Mouse (Mus musculus) liver, embryonic 15.5 days (tissue): ENCODE measurements around the gene Atrip. TPM values are rescaled to one million over a fixed set of nuclear protein-coding genes. Genes with fewer than 3 reads are reported as not detected.

Experiments
- ATAC-seq: fragments of 200-750 bp; cut with Nextera tagmentation; 2 replicates; pipeline ENCODE4 v1.8.0; 2017; ENCODE audit warnings: moderate number of reproducible peaks, mild to moderate bottlenecking, moderate library complexity; ENCODE audit not compliant: insufficient read depth
- H3K27ac ChIP-seq: fragments of 300-500 bp; sonication (generic); replicated peaks from 2 replicates; pipeline ENCODE4 v1.5.1; 2015; ENCODE audit warnings: mild to moderate bottlenecking, inconsistent platforms
- H3K27me3 ChIP-seq: fragments of 300-500 bp; sonication (generic); 2 replicates; pipeline ENCODE4 v1.6.1; 2015; ENCODE audit warnings: mild to moderate bottlenecking, inconsistent platforms
- H3K36me3 ChIP-seq: fragments of 300-500 bp; sonication (generic); replicated peaks from 2 replicates; pipeline ENCODE4 v1.6.1; 2015; ENCODE audit warnings: moderate library complexity, mild to moderate bottlenecking, inconsistent platforms
- H3K4me1 ChIP-seq: fragments of 300-500 bp; sonication (generic); replicated peaks from 2 replicates; pipeline ENCODE4 v1.6.1; 2015; ENCODE audit warnings: inconsistent platforms
- H3K4me2 ChIP-seq: fragments of 300-500 bp; sonication (generic); 2 replicates; pipeline ENCODE4 v1.6.1; 2015; ENCODE audit warnings: moderate library complexity, mild to moderate bottlenecking, inconsistent platforms
- H3K4me3 ChIP-seq: fragments of 300-500 bp; sonication (generic); replicated peaks from 2 replicates; pipeline ENCODE4 v1.5.1; 2015; ENCODE audit warnings: mild to moderate bottlenecking, inconsistent platforms
- H3K9ac ChIP-seq: fragments of 300-500 bp; sonication (generic); 2 replicates; pipeline ENCODE4 v1.6.1; 2015; ENCODE audit warnings: moderate library complexity, mild to moderate bottlenecking, inconsistent platforms
- H3K9me3 ChIP-seq: fragments of 300-500 bp; sonication (generic); replicated peaks from 2 replicates; pipeline ENCODE4 v1.6.1; 2016; ENCODE audit warnings: inconsistent platforms
- WGBS: fragments of 180-500 bp; shearing (Covaris S2); methylation state at CpG from one replicate; pipeline ENCODE4 v1.1.7; 2015; ENCODE audit warnings: mixed read lengths; ENCODE audit not compliant: insufficient replicate concordance; 5-methylcytosine and 5-hydroxymethylcytosine counted together
- polyA plus RNA-seq: library from polyadenylated mRNA; unstranded; fragments of >200 nt; fragmentation: Nextera tagmentation; extraction: Ambion mirVana; gene quantifications from 2 replicates; pipeline ENCODE4 v1.2.1, GENCODE M21; 2015

Atrip gene
- polyA plus RNA-seq, 1 experiment from 2014 or later, result 9.2 TPM

DNA sequence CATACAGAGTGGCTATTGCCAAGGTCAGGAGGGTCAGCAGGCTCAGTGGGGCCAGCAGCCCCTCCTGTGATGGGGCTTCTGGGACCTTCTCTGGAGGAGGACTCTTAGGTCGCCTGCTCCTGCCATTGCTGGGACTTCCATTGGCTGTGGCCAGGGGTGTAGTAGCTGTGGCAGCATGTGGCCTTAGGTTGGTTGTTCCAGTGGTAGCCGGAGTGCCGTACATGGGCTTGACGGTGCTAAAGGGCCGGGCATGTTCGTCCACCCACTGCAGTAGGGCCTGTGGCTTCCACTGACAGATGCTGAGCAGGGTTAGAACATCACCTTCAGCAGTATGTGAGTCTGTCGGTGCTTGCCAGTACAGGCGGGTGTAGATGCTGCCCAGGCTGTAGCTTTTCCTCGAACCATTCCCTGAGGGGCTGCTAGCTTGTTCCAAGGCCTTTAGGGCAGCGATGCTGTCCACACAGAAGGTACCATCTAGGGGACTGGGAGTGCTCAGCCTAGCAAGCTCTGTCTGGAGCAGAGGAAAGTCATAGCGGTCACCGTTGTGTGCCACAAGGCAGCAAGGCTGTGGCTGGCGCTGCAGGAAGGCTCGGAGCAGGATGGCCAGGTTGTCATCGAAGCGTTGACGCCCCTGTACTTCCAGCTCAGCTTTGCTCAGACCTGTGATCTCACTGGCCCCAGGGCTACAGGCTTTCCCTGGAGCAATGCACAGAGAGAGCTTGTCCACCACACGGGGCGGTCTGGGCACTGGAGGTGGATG is 15.7 kb downstream of the Atrip start:
- Histone ChIP-seq H3K4me3 (peak overlapping the region; percentile 59), H3K9ac (peak overlapping the region; percentile 46), H3K4me1 (peaks cover 49% of the 10 kb centered on the region), H3K27me3 (no peaks in the 10 kb centered on the region), H3K36me3 (peaks cover 31% of the 10 kb centered on the region), H3K27ac (peak overlapping the region; percentile 83), H3K9me3 (no peaks in the 10 kb centered on the region), H3K4me2 (peak overlapping the region; percentile 88)
- ATAC-seq, result no peak
- 86% methylated on average over 19 of the region's 19 CpGs for WGBS

DNA sequence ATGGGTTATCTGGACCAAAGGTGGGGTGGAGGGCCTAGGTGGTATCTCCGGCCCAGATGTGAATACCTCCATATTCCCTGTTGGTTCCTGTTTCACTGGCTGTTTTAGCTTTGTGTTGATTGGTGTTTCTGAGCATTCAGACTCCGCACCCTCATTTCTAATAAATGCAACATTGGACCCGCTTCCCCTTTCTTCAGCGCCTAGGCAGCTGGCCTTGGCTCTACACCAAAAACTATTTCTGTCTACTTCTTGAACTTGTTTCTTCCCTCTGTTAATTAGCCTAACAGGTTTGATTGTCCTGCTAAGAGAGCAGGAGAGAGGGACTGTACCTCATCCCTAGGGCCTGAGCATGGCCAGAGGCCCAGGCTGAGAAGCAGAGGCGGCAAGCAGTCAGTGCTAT is 16.4 kb downstream of the Atrip start:
- WGBS, result 81% methylated on average over 5 of the region's 5 CpGs
- H3K9me3 ChIP-seq, result no peaks in the 10 kb centered on the region
- H3K27ac ChIP-seq, result peak overlapping the region; percentile 35; the same call in 1 of the 2 replicates
- H3K4me2 ChIP-seq, result peak overlapping the region; percentile 88
- H3K36me3 ChIP-seq, result peaks cover 25% of the 10 kb centered on the region
- H3K4me3 ChIP-seq, result peak overlapping the region; percentile 14; the same call in 1 of the 2 replicates
- peaks cover 49% of the 10 kb centered on the region for H3K4me1 ChIP-seq
- no peak overlapping the region for H3K9ac ChIP-seq
- ATAC-seq, result no peak
- no peaks in the 10 kb centered on the region for H3K27me3 ChIP-seq

DNA sequence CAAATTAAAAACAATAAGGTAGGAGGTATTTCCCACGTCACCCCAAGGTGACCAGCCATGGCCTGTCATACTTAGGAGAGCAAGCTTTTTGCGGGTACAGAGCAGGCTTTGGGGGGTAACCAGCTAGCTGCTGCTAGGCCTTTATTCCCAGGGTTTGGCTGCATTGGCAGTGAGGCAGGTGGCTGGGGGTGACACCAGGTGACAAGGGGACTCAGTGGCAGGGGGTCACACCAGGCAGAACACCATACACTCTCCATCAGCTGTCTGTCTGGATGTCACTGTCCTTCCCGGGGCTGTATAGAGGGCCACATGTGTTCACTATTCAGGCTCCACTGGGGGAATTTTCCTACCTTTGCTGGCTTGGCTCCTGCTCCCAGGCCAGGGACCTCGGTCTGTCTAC is 17.0 kb downstream of the Atrip start:
- H3K4me2 ChIP-seq, result no peak overlapping the region; the same call in 1 of the 2 replicates
- no peak overlapping the region for H3K27ac ChIP-seq
- no peak for ATAC-seq
- H3K27me3 ChIP-seq, result no peaks in the 10 kb centered on the region
- H3K9me3 ChIP-seq, result no peaks in the 10 kb centered on the region
- no peak overlapping the region for H3K4me3 ChIP-seq
- no peak overlapping the region for H3K9ac ChIP-seq
- H3K4me1 ChIP-seq, result peaks cover 49% of the 10 kb centered on the region
- H3K36me3 ChIP-seq, result peaks cover 25% of the 10 kb centered on the region
- WGBS, result 77% methylated on average over 4 of the region's 4 CpGs

DNA sequence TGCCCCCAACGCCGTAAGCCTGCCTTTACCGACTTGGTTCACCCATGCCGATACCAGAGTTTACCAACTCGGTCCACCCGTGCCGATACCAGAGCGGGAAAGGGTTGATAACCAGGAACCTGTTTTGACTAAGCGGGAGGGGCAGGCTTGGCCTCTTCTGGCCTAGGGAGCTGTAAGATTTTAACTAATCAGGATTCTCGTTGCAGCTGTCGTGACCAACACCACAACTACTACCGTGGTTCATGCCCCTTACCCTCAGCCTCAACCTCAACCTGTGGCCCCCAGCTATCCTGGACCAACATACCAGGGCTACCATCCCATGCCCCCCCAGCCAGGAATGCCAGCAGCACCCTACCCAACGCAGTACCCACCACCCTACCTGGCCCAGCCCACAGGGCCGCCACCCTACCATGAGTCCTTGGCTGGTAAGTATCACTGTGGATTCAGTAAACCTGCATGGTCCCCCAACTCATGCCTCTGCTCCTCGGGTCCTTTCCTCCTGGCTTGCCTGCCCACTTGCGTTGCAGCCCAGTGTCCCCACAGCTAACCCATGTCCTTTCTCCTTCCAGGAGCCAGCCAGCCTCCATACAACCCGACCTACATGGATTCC is 17.7 kb downstream of the Atrip start:
- Histone ChIP-seq H3K4me1 (peaks cover 49% of the 10 kb centered on the region), H3K9me3 (no peaks in the 10 kb centered on the region), H3K36me3 (peaks cover 25% of the 10 kb centered on the region), H3K4me2 (no peak overlapping the region), H3K27ac (no peak overlapping the region), H3K9ac (no peak overlapping the region), H3K27me3 (no peaks in the 10 kb centered on the region), H3K4me3 (no peak overlapping the region)
- no peak for ATAC-seq
- 77% methylated on average over 17 of the region's 17 CpGs for WGBS

DNA sequence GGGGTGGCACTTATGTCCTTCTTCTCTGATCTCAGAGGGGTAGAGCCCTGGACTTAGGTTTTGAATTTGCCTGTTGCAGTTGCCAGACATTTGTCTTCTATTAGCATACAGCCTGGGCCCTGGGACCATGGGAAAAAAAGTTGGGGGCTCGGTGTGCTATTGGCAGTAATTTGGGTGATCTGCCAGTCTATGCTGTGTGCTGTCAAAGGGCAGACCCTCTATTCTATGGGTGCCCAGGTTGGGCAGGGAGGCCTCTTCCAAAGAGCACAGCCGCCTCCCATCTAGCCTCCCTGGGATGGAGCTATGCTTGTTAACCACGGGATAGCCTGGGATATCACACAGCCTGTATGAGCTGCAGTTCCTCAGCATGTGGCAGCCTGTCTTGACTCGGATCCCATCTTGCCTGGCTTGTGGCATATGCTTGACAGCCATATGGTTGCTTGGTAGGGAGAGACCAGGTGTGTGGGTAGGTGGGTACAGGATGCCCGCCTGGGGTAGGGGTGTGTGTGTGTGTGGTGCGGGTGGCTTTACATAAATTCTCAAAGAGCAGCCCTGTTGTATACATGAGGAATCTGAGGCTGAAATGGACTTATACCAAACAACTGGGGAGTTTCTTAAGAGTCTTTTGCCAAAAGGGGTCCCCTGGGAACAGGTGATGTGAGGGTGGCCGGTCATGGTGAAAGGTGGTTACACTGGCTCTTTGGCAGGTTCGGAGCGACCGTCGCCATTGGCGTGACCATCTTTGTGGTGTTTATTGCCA is 18.5 kb downstream of the Atrip start:
- H3K4me1 ChIP-seq, result peaks cover 49% of the 10 kb centered on the region
- no peak for ATAC-seq
- peak overlapping the region; percentile 10; the same call in 1 of the 2 replicates for H3K9ac ChIP-seq
- H3K36me3 ChIP-seq, result peaks cover 25% of the 10 kb centered on the region
- WGBS, result 80% methylated on average over 12 of the region's 12 CpGs
- H3K27me3 ChIP-seq, result no peaks in the 10 kb centered on the region
- H3K4me2 ChIP-seq, result peak overlapping the region; percentile 56
- no peaks in the 10 kb centered on the region for H3K9me3 ChIP-seq
- H3K4me3 ChIP-seq, result peak overlapping the region; percentile 44
- peak overlapping the region; percentile 64 for H3K27ac ChIP-seq

DNA sequence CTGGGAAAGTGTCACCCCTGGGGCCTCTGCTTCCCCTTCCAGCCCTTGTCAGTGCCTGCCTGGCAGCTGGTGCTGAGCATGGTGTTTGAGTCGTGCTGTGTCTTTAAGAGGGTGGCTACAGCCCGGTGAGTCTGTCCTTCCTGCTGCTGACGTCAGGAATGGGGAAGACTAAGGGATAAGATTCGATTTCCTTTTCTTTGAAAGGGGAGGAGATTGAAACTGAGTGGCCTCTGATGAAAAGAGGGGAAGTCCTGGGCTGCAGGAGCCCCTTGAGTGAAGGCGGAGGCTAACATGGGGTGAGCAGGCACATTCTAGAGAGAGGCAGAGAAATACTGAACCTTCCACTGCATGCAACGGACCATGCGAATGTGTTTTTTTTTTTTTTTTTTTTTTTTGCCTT is 19.2 kb downstream of the Atrip start:
- peak overlapping the region; percentile 56 for H3K4me2 ChIP-seq
- H3K4me3 ChIP-seq, result peak overlapping the region; percentile 44
- no peaks in the 10 kb centered on the region for H3K9me3 ChIP-seq
- H3K27me3 ChIP-seq, result no peaks in the 10 kb centered on the region
- peaks cover 49% of the 10 kb centered on the region for H3K4me1 ChIP-seq
- H3K27ac ChIP-seq, result peak overlapping the region; percentile 68
- 0 out of 2 replicates have a peak overlapping the region, but pooled peaks have one; percentile 15 for H3K9ac ChIP-seq
- peaks cover 25% of the 10 kb centered on the region for H3K36me3 ChIP-seq
- peak; percentile 24; the same call in 1 of the 2 replicates for ATAC-seq
- 5% methylated on average over 7 of the region's 7 CpGs for WGBS

DNA sequence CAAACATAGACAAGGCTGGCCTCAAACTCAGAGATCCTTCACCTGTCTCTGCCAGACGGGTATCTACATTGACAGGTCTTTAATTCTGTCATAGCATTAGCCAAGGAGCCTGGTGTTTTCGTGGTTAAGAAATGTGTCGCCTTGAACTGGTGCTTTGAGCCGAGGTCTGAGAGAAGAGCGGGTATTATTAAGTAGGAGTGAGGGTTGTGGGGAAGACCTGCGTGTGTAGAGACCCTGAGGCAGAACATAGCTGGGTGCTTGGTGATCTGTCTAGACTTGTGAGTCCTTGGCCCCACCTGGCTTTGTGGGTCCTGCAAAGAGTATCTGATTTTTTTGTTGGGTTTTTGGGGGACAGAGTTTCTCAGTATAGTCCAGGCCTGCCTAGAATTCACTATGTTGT is 20.1 kb downstream of the Atrip start:
- Histone ChIP-seq H3K27me3 (no peaks in the 10 kb centered on the region), H3K27ac (no peak overlapping the region), H3K4me1 (peaks cover 49% of the 10 kb centered on the region), H3K36me3 (peaks cover 25% of the 10 kb centered on the region), H3K4me3 (no peak overlapping the region), H3K9ac (no peak overlapping the region), H3K9me3 (no peaks in the 10 kb centered on the region), H3K4me2 (no peak overlapping the region)
- 52% methylated on average over 6 of the region's 6 CpGs for WGBS
- no peak for ATAC-seq

DNA sequence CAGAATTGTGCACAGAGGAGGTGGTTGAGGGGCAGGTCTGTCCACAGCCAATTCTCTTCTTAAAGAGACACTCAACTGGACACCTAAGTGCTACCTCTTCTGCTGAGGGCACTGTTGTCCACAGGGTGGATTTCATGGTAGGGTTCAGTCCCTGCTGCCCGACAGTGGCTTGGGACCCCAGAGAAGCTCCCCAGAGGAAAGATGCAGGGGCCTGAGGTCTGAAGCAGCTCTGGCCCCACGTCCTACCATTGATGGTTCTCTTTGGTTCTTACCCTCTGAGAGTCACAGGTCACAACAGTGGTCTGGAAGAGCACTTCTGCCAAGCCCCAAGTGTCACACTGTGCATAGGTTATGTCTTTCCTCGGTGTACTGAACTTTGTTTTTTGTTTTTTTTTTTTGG is 20.6 kb downstream of the Atrip start:
- WGBS, result 68% methylated on average over 3 of the region's 3 CpGs
- ATAC-seq, result no peak
- Histone ChIP-seq H3K27ac (no peak overlapping the region), H3K27me3 (no peaks in the 10 kb centered on the region), H3K36me3 (peaks cover 24% of the 10 kb centered on the region), H3K4me2 (no peak overlapping the region), H3K4me3 (no peak overlapping the region), H3K9me3 (no peaks in the 10 kb centered on the region), H3K4me1 (peaks cover 44% of the 10 kb centered on the region), H3K9ac (no peak overlapping the region)

DNA sequence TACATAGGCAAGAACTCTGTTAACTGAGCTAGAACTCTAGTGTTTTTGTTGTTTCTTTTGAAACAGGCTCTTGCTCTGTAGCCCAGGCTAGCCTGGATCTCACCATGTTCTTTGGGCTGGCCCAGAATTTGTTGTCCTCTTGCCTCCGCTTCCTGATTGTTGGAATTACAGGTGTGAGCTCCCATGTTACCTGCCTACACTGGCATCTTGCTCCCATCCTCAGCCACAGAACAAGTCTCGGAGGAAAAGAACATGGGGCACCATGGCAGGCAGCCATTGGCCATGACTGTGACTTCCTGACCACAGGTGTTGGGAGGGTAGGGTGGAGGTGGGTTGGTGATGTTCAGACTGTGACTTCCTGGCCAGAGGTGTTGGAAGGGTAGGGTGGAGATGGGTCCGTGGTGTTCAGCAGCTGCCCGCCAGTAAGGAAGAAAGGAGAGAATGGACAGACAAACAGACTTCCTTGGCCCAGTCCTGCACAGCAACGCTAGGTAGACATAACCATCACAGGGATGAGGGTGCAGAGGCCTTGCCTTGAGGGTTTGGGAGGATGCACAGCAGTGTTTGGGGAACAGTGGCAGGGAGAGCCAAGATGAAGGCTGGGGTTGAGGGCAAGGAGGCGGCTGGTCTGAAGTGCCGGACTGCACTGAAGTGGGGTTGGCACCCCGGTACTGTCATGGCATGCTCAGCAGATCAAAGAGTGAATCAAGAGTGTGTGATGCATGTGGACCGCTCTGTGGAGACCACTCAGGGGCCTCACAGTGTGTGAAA is 21.2 kb downstream of the Atrip start:
- Histone ChIP-seq H3K9me3 (no peaks in the 10 kb centered on the region), H3K27me3 (no peaks in the 10 kb centered on the region), H3K27ac (no peak overlapping the region), H3K36me3 (peaks cover 17% of the 10 kb centered on the region), H3K9ac (no peak overlapping the region), H3K4me3 (no peak overlapping the region), H3K4me2 (no peak overlapping the region), H3K4me1 (peaks cover 39% of the 10 kb centered on the region)
- no peak for ATAC-seq
- whole genome bisulfite sequencing, result 76% methylated on average over 9 of the region's 9 CpGs

DNA sequence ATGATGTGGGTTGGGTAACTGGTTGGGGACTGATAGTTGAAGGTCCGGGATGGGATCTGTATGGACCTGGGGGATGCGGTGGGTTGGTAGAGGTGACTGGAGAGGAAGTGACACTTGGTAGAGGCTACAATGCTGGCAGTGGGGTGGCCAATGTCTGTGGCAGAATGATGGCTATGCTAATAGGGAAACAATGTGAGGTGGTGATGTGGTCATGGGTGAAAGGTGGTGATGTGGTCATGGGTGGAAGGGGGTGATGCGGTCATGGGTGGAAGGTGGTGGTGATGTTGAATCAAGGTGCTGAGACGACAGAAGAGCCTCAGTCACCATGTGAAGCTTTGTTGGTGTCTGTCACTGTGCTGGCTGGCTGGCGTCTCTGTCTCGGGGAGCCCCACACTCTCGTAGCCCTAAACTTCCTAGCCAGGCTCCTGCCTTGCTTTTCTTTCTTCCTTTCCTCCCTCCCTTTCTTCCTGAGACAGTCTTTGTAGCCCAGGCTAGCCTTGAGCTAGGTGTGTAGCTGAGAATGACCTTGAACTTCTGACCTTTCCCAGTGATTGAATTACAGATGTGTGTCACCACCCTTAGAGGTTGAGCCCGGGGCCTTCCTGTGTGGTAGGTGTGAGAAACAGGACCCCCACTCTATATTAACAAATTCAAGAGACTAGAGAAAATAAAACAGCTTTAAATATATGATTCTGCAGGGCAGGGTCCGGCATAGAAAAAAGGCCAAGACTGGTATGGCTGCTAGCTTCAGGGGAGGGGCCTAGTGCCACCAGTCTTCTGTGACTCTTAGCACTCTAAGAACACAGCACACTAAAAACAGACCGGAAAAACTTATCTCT is 22.1 kb downstream of the Atrip start:
- peaks cover 9% of the 10 kb centered on the region for H3K36me3 ChIP-seq
- H3K27me3 ChIP-seq, result no peaks in the 10 kb centered on the region
- no peak overlapping the region for H3K4me3 ChIP-seq
- H3K9ac ChIP-seq, result no peak overlapping the region
- peaks cover 39% of the 10 kb centered on the region for H3K4me1 ChIP-seq
- WGBS, result 67% methylated on average over 10 of the region's 10 CpGs
- H3K9me3 ChIP-seq, result no peaks in the 10 kb centered on the region
- no peak overlapping the region for H3K4me2 ChIP-seq
- no peak for ATAC-seq
- H3K27ac ChIP-seq, result no peak overlapping the region
